Mouse (Mus musculus) forebrain, embryonic 16.5 days (tissue): ENCODE results near the gene Sult1e1. TPM values are rescaled to one million over a fixed set of nuclear protein-coding genes. Genes with fewer than 3 reads are reported as not detected.

Experiments
- ATAC-seq: fragments of 200-750 bp; cut with Nextera tagmentation; 2 replicates; pipeline ENCODE4 v1.8.0; 2017; ENCODE audit warnings: mild to moderate bottlenecking, moderate library complexity
- H3K27ac ChIP-seq: fragments of 300-500 bp; sonication (generic); 2 replicates; pipeline ENCODE4 v1.5.1; 2014; ENCODE audit warnings: low read length, control low read depth
- H3K27me3 ChIP-seq: fragments of 300-500 bp; sonication (generic); replicated peaks from 2 replicates; pipeline ENCODE4 v1.6.1; 2014; ENCODE audit warnings: low read length; ENCODE audit not compliant: control insufficient read depth, insufficient read depth
- H3K36me3 ChIP-seq: fragments of 300-500 bp; sonication (generic); 2 replicates; pipeline ENCODE4 v1.6.1; 2014; ENCODE audit not compliant: control insufficient read depth, insufficient read depth
- H3K4me1 ChIP-seq: fragments of 300-500 bp; sonication (generic); replicated peaks from 2 replicates; pipeline ENCODE4 v1.6.1; 2014; ENCODE audit warnings: low read length; ENCODE audit not compliant: control insufficient read depth, insufficient read depth
- H3K4me2 ChIP-seq: fragments of 300-500 bp; sonication (generic); 2 replicates; pipeline ENCODE4 v1.6.1; 2014; ENCODE audit warnings: mild to moderate bottlenecking, low read length, control low read depth
- H3K4me3 ChIP-seq: fragments of 300-500 bp; sonication (generic); replicated peaks from 2 replicates; pipeline ENCODE4 v1.5.1; 2014; ENCODE audit warnings: mild to moderate bottlenecking, low read length, control low read depth
- H3K9ac ChIP-seq: fragments of 300-500 bp; sonication (generic); replicated peaks from 2 replicates; pipeline ENCODE4 v1.6.1; 2014; ENCODE audit warnings: low read depth, low read length, control low read depth
- H3K9me3 ChIP-seq: fragments of 300-500 bp; sonication (generic); 2 replicates; pipeline ENCODE4 v1.6.1; 2016; ENCODE audit warnings: low read length; ENCODE audit not compliant: control insufficient read depth
- WGBS: fragments of 180-500 bp; shearing (Covaris S2); extraction: QIAGEN DNeasy Blood & Tissue Kit; methylation state at CpG from one replicate; pipeline ENCODE4 v1.1.7; 2014; 5-methylcytosine and 5-hydroxymethylcytosine counted together
- polyA plus RNA-seq: library from polyadenylated mRNA; unstranded; fragments of >200 nt; fragmentation: Nextera tagmentation; extraction: Ambion mirVana; gene quantifications from 2 replicates; pipeline ENCODE4 v1.2.1, GENCODE M21; 2015

Sult1e1 gene
- polyA plus RNA-seq, 1 experiment from 2014 or later, result not detected

GRCm38 (mm10) chr5:87572781-87573180 lies 18.6 kb downstream of the Sult1e1 start:
- H3K9me3 ChIP-seq, result no peaks in the 10 kb centered on the region
- no peak overlapping the region for H3K9ac ChIP-seq
- ATAC-seq, result no peak
- no peaks in the 10 kb centered on the region for H3K4me1 ChIP-seq
- no peaks in the 10 kb centered on the region for H3K27me3 ChIP-seq
- 83% methylated on average over 6 of the region's 6 CpGs for WGBS
- no peak overlapping the region for H3K4me3 ChIP-seq
- H3K4me2 ChIP-seq, result no peak overlapping the region
- no peaks in the 10 kb centered on the region for H3K36me3 ChIP-seq
- H3K27ac ChIP-seq, result no peak overlapping the region

- Histone ChIP-seq H3K36me3 (no peaks in the 10 kb centered on the region), H3K9ac (no peak within 1 kb of the TSS), H3K4me3 (no peak within 1 kb of the TSS), H3K4me1 (no peaks in the 10 kb centered on the region), H3K27me3 (no peaks in the 10 kb centered on the region), H3K9me3 (no peaks in the 10 kb centered on the region), H3K4me2 (no peak within 1 kb of the TSS), H3K27ac (no peak within 1 kb of the TSS)
- WGBS, result 83% methylated on average over 5 of the region's 5 CpGs
- ATAC-seq, result no peak
Measured at GRCm38 (mm10) chr5:87568845-87569244, 22.5 kb downstream of the Sult1e1 start, which contains the start of gene Sult1d1. Sult1d1 (minus strand) TSS chr5:87569027.

- H3K27ac ChIP-seq, result no peak overlapping the region
- ATAC-seq, result no peak
Measured at GRCm38 (mm10) chr5:87567306-87567705, 24.1 kb downstream of the Sult1e1 start.

GRCm38 (mm10) chr5:87562966-87563365 lies 28.4 kb downstream of the Sult1e1 start:
- no peak overlapping the region for H3K4me2 ChIP-seq
- no peaks in the 10 kb centered on the region for H3K27me3 ChIP-seq
- no peaks in the 10 kb centered on the region for H3K9me3 ChIP-seq
- no peak overlapping the region for H3K27ac ChIP-seq
- no peak overlapping the region for H3K9ac ChIP-seq
- no peaks in the 10 kb centered on the region for H3K4me1 ChIP-seq
- ATAC-seq, result no peak
- H3K4me3 ChIP-seq, result no peak overlapping the region
- H3K36me3 ChIP-seq, result no peaks in the 10 kb centered on the region

More at GRCm38 (mm10) chr5:87567306-87567705, 24.1 kb downstream of the Sult1e1 start:
- no peak overlapping the region for H3K9ac ChIP-seq
- no peaks in the 10 kb centered on the region for H3K27me3 ChIP-seq
- WGBS, result 98% methylated on average over 1 of the region's 1 CpGs
- H3K36me3 ChIP-seq, result no peaks in the 10 kb centered on the region
- H3K4me2 ChIP-seq, result no peak overlapping the region
- H3K9me3 ChIP-seq, result no peaks in the 10 kb centered on the region
- H3K4me3 ChIP-seq, result no peak overlapping the region
- H3K4me1 ChIP-seq, result no peaks in the 10 kb centered on the region

- no peak overlapping the region for H3K9ac ChIP-seq
- no peaks in the 10 kb centered on the region for H3K27me3 ChIP-seq
- no peak overlapping the region for H3K27ac ChIP-seq
- H3K4me2 ChIP-seq, result no peak overlapping the region
- H3K4me1 ChIP-seq, result no peaks in the 10 kb centered on the region
- ATAC-seq, result no peak
- no peak overlapping the region for H3K4me3 ChIP-seq
- 68% methylated on average over 4 of the region's 4 CpGs for WGBS
- H3K36me3 ChIP-seq, result no peaks in the 10 kb centered on the region
- H3K9me3 ChIP-seq, result no peaks in the 10 kb centered on the region
Measured at GRCm38 (mm10) chr5:87562526-87562925, 28.9 kb downstream of the Sult1e1 start.

DNA sequence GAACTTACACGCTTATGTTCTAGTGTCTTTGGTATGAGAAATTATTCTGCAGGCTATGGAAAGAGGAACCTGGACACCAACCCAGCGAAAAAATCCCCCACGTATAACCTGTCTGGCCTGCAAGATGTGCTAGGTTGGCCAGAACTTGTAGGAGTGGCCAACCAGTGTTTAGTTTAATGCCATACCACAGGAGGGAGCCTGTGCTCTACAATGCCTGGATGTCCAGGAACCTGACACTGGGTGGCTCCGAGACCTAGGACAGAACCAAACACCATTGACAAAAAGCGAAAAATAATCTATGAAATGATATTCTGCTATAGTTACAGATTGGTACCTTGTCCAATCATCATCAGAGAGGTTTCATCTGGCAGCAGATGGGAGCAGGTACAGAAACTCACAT lies 31.2 kb downstream of the Sult1e1 start:
- H3K27me3 ChIP-seq, result no peaks in the 10 kb centered on the region
- ATAC-seq, result no peak
- no peak overlapping the region for H3K9ac ChIP-seq
- H3K4me2 ChIP-seq, result no peak overlapping the region
- H3K9me3 ChIP-seq, result no peaks in the 10 kb centered on the region
- H3K36me3 ChIP-seq, result no peaks in the 10 kb centered on the region
- WGBS, result 80% methylated on average over 5 of the region's 5 CpGs
- no peak overlapping the region for H3K27ac ChIP-seq
- H3K4me1 ChIP-seq, result no peaks in the 10 kb centered on the region
- H3K4me3 ChIP-seq, result no peak overlapping the region

- 33% methylated on average over 1 of the region's 1 CpGs for WGBS
- H3K4me2 ChIP-seq, result no peak overlapping the region
- H3K36me3 ChIP-seq, result no peaks in the 10 kb centered on the region
- H3K9me3 ChIP-seq, result no peaks in the 10 kb centered on the region
- H3K27ac ChIP-seq, result no peak overlapping the region
- no peaks in the 10 kb centered on the region for H3K27me3 ChIP-seq
- ATAC-seq, result no peak
- H3K9ac ChIP-seq, result no peak overlapping the region
- H3K4me1 ChIP-seq, result no peaks in the 10 kb centered on the region
- no peak overlapping the region for H3K4me3 ChIP-seq
Measured at GRCm38 (mm10) chr5:87550935-87551334, 40.5 kb downstream of the Sult1e1 start.

- H3K4me2 ChIP-seq, result no peak within 1 kb of the TSS
- 96% methylated on average over 2 of the region's 2 CpGs for WGBS
- H3K36me3 ChIP-seq, result no peaks in the 10 kb centered on the region
- ATAC-seq, result no peak
- H3K27ac ChIP-seq, result no peak within 1 kb of the TSS
- H3K9me3 ChIP-seq, result no peaks in the 10 kb centered on the region
- H3K9ac ChIP-seq, result no peak within 1 kb of the TSS
- H3K4me1 ChIP-seq, result no peaks in the 10 kb centered on the region
- no peak within 1 kb of the TSS for H3K4me3 ChIP-seq
- no peaks in the 10 kb centered on the region for H3K27me3 ChIP-seq
Measured at GRCm38 (mm10) chr5:87538111-87538510, 53.3 kb downstream of the Sult1e1 start, which contains the start of gene Sult1b1. Sult1b1 (minus strand) TSS chr5:87538195.

- H3K9ac ChIP-seq, result no peak overlapping the region
- ATAC-seq, result no peak
- no peak overlapping the region for H3K4me2 ChIP-seq
- H3K4me3 ChIP-seq, result no peak overlapping the region
- no peak overlapping the region for H3K27ac ChIP-seq
- no peaks in the 10 kb centered on the region for H3K4me1 ChIP-seq
- no peaks in the 10 kb centered on the region for H3K36me3 ChIP-seq
- H3K27me3 ChIP-seq, result no peaks in the 10 kb centered on the region
- 53% methylated on average over 4 of the region's 4 CpGs for WGBS
- no peaks in the 10 kb centered on the region for H3K9me3 ChIP-seq
Measured at GRCm38 (mm10) chr5:87535994-87536644, 55.3 kb downstream of the Sult1e1 start.

GRCm38 (mm10) chr5:87532288-87532687 lies 59.1 kb downstream of the Sult1e1 start:
- Histone ChIP-seq H3K4me3 (no peak overlapping the region), H3K27me3 (no peaks in the 10 kb centered on the region), H3K4me2 (no peak overlapping the region), H3K36me3 (no peaks in the 10 kb centered on the region), H3K9ac (no peak overlapping the region), H3K27ac (no peak overlapping the region), H3K4me1 (no peaks in the 10 kb centered on the region), H3K9me3 (no peaks in the 10 kb centered on the region)
- no peak for ATAC-seq
- 75% methylated on average over 2 of the region's 2 CpGs for WGBS
